Mouse (Mus musculus): ENCODE data around the gene Ppp1r21.

Ppp1r21 gene

DNA sequence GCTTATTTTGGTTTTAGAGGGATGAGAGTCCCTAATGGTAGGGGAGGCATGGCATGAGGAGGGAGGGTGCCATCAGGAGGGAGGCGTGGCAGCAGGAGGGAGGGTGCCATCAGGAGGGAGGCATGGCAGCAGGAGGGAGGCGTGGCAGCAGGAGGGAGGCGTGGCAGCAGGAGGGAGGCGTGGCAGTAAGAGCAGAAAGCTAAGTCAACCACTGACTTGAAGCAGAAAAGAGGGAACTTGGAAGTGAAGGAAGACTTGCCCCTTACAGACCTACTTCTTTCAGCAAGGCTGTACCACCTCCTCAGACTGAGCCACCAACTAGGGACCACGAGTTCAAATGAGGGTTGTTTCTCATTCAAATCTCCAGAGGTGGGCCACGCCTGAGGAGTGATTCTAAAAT is 83.3 kb downstream of the Ppp1r21 start:
- peak; percentile 37 for DNase-seq (ENCODE audit: extremely low read depth, low read depth)

DNA sequence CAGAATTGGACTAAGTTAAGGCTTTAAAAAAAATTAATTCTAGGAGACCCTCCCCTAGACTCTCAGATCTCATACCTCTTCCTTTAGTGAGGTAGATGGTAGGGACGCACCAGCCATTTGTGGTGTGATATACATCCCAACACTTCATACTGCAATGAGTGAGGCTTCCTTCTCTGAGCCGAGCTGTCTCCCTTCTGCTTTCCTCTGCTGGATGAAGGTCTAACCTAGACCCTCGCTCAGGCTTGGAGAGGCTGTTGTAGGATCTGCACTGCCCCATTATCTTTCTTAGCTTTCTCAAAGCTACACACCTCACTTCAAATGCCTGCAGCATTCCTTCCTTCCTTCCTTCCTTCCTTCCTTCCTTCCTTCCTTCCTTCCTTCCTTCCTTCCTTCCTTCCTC is 83.8 kb downstream of the Ppp1r21 start:
- no peak for DNase-seq (ENCODE audit: extremely low read depth, low read depth)

DNA sequence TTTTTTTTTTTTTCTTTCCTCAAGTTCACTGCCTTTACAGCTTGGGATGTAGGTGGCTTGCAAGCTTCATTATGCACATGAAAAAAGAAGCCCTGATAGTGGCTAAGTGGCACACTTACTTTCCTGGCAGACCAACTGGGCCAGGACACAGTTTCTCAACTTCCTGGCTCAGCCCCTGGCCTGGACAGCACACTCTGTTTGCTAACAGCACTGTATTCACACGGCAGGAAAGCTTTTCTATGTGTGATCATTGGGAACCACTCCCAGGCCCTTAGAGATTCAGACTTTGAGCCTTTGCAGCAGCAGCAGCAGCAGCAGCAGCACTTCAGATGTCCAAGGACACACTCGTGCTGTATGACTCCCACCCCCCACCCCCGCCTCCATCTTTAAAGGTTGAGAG is 84.3 kb downstream of the Ppp1r21 start:
- DNase-seq (ENCODE audit: extremely low read depth, low read depth) = no peak

DNA sequence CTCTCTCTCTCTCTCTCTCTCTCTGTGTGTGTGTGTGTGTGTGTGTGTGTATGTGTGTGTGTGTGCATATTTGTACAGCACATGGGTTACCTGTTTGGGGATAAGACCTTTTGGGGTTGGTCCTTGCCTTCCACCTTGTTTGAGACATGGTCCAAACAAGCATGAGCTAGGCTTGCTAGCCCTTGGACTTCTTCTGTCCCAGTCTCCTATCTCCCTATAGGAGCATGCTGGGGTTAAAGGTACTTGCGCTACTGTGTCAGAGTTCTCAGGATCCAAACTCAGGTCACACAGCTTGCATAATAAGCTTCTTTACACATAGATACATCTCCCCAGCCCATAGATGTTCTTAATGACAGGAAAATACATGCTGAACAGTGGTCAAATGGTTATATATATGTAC is 84.8 kb downstream of the Ppp1r21 start:
- DNase-seq (ENCODE audit: extremely low read depth, low read depth) = no peak

DNA sequence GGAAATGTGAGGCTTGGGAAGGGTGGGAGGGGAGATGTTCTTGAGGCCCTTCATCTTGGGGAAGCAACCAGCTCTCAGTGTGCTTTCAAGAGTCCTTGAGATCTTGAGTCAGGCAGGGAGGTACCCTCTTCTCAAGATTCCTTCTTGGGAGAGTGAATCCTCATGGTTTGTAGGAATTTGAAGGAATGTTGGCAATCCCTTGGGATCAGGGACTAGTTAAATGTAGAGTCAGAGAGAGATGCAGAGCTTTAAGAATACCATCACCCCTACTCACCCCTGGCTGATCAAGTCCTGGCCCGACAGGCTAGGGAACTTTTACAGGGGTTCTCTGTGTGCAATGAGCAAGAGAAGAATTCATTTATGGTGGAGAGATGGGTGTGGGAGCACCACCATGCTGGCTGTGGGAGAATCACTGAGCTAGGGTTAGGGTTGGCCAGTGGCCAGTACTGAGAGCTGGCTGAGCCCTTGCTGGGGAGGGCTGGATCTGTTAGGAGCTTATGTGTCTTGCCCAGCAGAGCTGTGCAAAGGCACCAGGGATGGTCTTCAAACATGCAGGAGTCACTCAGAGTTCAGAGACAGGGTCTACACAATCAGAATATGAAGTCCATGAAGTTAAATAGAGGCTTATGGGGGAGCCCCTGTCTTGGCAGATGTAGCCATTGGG is 85.7 kb downstream of the Ppp1r21 start:
- DNase-seq (ENCODE audit: extremely low read depth, low read depth) = no peak

DNA sequence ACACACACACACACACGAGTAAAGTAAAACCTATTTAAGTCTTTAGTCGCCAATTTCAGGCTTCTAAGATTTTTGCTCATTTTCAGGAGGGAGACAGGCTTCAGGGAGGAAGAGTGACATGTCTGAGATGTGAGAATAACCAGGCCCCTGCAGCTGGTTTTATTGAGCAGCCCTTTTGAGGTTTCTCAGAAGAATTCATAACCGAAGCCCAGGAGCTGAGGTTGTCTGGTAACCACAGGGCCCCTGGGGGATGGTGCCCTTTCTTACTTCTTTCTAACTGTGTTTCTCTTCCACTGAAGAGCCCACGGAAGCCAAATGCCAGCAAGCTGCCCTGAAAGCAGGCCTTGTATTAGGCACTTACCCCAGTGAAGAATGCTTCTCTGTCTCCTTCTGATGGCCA is 91.0 kb downstream of the Ppp1r21 start:
- no peak for DNase-seq (ENCODE audit: extremely low read depth, low read depth)

DNA sequence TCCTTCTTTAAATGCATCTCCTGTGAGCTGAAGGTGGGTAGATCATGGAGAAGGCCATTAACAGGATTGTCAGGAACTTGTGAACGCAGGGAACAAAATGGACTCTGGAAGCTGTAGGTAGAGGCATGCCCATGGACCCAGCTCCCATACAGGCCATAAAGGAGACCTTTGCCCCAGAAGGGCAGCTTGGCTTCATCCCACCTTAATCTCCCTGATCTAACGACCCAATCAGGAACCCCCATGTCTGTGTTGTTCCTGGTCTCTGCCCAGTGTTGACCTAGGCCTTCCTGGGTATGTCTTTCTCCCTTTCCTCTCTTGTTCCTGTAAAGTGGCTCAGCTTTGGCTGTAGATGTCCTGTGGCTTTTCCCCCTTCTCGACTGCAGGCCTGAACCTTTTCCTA is 91.5 kb downstream of the Ppp1r21 start:
- no peak for DNase-seq (ENCODE audit: extremely low read depth, low read depth)

DNA sequence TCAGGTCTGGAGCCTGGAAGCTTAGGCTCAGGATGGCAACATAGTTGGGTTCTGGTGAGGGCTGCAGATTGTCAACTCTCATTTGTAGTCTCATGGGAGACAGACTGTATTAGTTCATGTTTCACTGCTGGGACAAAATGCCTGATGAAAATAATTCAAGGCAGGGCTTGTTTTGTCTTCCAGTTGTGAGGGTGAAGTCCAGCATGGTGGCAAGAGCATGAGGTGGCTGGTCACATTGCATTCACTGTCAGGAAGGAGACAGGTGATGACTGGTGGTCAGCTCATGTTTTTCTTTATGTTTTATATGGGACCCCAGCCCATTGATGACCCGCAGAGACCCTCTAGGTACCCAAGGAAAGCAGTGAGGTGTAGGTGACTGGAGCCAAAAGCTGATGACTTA is 92.8 kb downstream of the Ppp1r21 start:
- DNase-seq (ENCODE audit: extremely low read depth, low read depth) = no peak

DNA sequence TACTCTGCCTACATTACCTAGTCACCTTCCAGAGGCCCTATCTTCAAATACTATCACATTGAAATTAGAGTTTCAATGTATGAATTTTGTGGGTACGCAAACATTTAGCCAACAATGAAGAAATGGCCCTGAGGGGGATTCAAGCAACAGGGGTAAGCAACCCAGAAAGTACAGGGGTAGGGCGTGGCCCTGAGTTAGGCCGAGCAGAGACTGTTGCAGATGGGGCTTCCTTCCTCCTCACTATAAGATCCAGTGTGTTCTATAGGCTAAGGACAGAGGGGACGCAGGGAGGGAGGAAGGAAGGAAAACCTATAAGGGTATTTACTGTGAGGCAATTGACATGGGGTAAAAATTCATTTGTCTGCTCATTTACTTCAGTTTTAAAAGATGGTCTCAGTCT is 94.5 kb downstream of the Ppp1r21 start:
- DNase-seq (ENCODE audit: extremely low read depth, low read depth) = no peak

DNA sequence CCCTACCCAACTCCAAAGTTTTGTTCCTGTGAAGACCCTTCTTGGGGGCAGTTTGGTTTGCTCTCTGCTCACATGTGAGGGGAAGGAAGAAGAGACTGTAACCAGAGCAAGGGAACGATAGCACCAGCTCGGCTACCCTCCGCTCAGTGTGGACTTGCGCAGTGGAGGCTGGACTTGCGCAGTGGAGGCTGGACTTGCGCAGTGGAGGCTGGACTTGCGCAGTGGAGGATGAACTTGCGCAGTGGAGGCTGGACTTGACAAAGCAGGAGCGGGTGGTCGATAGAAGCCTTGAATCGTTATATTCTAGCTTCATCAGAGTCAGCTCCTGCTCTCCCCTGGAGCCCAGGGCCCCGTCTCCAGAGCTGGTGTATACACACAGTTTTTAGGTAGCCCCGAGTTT is 95.4 kb downstream of the Ppp1r21 start:
- DNase-seq (ENCODE audit: extremely low read depth, low read depth) = no peak

DNA sequence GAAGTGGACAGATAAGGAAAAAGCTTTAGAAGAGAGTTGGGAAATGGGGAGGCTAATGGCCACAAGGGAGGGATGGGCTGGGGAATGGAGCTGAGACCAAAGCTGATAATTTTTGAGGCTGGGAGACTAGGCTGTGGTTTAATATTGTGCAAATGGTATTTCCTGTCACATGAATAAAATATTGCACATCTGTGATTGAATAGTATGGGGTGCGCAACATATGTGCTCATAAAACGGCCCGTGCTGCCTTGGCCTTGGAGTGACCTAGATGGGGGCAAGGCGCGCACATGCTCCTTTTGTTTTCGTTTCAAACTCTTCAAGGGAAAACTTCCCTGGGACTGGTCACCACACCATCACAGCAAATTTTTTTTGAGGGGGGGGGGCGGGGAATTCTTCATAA is 96.0 kb downstream of the Ppp1r21 start:
- no peak for DNase-seq (ENCODE audit: extremely low read depth, low read depth)

DNA sequence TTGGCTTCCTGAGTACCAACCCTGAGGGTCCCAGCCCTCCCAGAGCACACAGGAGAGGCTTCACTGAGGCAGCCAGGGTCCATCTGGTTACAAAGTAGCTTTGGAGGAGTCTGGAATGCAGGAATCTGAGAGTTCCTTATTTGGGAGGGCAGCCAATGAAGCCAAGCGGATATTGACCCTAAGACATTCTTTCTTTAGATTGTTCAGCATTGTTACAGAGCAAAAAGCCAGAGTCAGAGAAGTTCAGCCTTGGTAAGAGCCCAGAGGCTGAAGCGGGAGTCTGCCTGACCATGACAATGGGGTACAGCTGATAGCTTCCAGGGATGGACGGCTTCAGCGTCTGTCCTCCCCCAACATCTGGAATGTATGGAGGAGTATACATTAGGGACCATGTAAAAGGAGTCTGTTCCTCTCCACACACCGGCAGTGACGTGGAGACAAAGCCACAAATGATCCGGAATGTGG is 96.5 kb downstream of the Ppp1r21 start:
- no peak for DNase-seq (ENCODE audit: extremely low read depth, low read depth)

DNA sequence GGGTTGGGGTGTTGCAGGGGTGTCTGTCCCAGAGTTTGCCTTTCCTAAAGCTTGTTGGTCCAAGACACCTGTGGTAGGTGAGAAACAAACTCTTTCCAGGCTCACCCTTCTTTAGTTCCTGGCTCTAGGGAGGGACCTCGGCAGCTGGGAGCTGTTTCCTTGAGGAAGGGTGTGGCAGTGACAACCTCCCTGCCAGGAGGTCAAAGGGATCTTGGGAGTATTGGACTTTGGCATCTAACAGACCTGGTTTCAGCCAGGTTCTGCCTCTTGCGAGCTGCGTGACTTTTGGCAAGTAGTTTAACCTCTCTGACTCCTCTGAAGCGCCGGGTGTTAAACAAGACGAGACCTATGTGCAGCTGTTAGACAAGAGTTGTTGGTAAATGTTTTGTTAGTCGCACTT is 97.2 kb downstream of the Ppp1r21 start:
- DNase-seq (ENCODE audit: extremely low read depth, low read depth) = no peak

DNA sequence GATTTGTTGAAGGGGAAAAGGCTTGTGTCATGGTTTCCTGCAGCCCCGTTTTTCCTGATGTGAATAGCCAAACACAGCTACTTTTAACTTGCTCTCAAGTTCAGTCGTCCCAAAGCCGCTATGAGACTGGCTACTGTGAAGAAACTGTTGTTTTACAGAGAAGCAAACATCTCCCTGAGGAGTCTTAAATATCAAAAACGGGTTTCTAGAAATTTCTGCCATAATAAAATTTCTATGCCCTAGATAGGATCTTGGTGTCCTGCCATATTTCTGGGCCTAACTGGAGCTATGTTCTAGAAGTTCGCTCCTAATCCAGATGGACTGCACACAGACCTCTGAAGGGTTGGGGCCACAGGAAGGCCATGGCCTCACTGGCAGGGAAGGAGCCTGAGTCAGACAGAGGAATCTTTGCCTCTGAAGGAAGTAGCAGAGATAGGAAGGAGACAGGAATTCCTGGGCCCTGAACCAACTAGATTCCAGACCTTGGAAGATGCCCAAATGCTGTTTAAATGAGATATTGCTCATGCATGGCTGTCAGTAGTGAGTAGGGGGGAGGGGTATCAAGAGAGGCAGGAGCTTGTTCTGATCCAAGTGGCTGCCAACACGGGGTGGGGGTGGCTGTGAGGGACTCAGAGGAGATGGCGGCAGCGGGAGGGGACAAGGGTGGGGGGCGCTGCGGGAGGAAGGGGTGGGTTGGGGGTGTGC is 98.9 kb downstream of the Ppp1r21 start:
- DNase-seq (ENCODE audit: extremely low read depth, low read depth) = no peak

DNA sequence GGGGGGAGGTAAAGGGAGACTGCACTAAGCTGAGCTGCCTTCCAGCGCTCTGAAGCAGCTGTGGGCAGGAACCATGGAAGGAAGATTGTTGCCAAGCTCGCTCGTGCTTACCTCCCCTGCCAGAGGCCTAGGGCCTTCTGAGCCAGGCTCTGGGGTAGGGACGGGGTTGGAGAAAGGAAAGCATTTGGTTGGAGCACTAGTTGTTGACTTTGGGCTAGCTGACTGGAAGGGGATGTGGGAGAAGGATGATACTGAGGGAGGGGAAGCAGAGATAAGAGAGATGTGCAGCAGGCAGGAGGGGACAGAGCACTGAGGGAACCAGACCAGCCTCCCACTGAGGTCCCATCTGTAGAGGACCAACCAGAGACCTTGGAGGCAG is 99.5 kb downstream of the Ppp1r21 start:
- DNase-seq (ENCODE audit: extremely low read depth, low read depth) = no peak

DNA sequence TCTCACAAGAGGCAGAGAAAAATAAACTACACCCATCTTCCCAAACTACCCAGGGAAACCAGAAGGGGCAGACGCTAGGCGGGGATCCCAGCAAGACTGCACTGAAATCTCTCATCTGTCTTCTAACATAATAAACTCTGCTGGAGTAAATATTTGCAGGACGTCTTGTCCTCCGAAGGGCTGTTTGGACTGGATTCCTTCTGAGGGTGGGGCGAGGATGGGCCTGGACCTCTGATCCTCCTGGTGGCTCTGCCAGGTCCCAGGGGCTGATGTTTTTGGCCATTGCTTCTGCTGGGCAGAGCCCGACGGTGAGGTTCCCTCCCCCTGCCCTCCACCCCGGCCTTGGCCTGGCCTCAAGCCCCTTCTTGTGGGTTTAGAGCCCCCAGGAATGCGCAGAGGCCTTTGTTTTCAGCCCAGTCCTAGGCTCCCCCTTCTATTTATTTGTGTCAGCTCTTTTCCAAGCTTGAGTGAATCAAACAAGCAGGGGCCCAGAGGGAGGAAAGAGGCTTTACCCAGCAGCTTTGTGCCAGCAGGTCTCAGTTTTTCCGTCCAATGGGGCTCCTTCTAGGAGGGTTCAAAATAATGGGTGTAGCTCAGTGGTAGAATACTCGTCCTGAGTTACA is 100.1 kb downstream of the Ppp1r21 start:
- DNase-seq (ENCODE audit: extremely low read depth, low read depth) = no peak

DNA sequence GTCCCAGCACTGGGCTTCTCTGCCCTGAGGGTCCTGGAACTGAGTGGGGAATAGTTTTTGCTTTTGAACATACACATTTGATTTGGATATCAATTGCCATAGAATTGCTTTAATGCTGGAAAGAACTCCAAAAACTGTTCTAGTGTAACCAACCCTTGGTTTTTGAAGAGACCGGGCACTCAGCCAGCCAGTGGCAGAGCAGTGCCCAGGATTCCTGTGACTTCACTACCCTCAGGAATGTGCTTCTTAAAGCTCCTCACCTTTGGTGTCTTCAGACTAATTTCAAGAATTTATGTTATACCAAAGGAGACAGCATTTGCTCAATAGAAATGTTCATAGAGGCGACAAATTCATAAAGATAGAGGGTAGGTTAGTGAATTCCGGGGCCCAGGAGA is 100.6 kb downstream of the Ppp1r21 start:
- no peak for DNase-seq (ENCODE audit: extremely low read depth, low read depth)

DNA sequence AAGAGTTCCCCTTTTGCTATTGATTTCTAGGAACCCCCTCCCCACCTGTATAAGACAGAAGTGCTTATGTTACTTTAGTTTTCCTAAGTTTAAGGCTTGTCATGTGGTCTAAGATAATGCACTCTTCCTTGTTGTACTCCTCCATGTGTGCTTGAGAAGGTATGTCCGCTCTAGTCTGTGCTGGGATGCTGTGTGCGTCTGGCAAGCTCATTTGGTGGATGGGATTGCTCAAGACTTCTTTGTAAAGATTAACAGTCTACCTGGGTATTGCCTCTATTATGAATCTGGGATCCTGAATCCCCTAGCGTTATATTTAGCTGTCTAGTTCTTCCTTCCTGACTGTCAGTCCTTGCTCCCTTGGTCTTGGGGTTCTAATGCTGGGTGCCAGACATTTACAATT is 102.7 kb downstream of the Ppp1r21 start:
- no peak for DNase-seq (ENCODE audit: extremely low read depth, low read depth)

DNA sequence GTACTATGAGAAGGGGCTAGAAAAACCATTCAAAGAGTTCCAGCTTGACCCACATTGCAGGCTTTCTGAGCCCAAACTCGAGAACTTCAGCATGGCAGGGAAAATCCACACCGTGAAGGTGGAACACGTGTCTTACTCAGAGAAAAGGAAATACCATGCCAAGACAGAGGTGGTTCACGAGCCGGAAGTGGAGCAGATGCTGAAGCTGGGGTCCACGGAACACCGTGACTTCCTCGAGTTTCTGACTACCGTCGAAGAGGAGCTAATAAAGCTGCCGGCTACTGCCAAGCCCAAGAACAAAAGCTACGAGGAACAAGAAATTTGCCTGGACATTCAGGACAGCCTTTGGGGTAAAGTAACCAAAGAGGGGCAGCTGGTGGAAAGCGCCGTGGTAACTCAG is 106.2 kb downstream of the Ppp1r21 start:
- DNase-seq (ENCODE audit: extremely low read depth, low read depth) = no peak

DNA sequence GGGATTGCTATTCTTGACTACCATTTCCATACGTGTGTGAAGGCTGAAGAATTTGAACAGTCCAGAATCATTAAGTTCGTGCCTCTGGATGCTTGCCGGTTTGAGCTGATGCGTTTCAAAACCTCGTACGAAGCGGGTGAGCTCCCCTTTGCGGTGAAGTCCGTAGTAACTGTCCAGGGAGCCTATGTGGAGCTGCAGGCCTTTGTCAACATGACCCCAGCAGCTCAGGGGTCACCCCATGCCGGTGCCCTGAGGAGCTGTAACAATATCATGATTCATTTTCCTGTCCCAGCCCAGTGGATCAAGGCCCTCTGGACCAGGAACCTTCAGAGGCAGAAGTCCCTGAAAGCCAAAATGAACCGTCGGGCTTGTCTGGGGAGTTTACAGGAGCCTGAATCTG is 106.7 kb downstream of the Ppp1r21 start:
- no peak for DNase-seq (ENCODE audit: extremely low read depth, low read depth)
